Mouse (Mus musculus) CD4-positive helper T cell, adult 2 months (primary cell): ENCODE data around the gene Pappa.
A peak's percentile ranks its signal among the peaks of the same experiment; 100 is the strongest.

Experiments
- DNase-seq: peaks from one replicate; pipeline ENCODE4 v3.0.0-alpha.2; 2012; ENCODE audit warnings: low read depth, missing footprints, low spot score

Pappa gene

DNA sequence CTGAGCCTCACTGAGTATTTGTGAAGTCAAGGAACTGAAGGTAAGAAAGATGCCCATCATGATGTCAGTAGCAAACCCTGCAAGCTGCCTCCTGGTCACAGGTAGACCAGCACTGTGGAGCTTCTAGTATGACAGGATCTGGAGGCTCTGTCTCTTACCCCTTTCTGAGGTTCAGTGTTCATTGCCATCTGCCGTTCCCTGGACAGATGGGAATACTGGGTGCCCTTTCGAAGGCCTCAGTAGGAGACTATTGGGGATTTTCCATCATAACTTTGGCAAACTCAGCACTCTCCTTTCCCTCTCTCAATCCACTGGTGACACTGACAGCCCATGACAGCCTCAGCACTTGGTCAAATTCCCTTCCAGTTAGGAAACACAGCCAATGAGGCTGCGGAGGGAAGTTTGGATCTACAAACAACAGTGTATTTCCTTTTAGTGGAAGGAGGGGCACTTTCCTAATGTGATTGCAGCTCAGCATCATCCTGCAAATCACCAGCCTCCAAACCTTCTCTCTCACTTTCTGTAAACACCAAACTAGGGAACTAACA, 42.4 kb downstream of the Pappa start:
- DNase-seq = no peak

DNA sequence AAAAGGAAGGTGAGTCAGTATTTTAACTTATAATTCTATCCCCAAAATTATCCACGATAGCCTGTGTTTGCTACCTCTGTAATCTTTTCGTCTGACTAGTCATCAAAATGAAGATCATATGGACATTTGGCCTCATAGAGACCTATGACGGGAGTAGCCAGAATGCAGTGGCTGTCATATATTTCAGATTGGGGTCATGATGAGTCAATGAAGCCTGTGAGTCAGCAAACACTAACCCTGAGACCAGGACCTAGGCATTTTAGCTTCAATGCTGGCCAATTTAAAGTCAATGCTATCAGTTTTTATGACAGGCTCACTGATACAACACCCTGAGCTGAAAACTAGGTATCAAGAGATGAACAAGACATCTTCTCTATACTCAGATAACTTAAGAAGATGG, 50.5 kb downstream of the Pappa start:
- no peak for DNase-seq

DNA sequence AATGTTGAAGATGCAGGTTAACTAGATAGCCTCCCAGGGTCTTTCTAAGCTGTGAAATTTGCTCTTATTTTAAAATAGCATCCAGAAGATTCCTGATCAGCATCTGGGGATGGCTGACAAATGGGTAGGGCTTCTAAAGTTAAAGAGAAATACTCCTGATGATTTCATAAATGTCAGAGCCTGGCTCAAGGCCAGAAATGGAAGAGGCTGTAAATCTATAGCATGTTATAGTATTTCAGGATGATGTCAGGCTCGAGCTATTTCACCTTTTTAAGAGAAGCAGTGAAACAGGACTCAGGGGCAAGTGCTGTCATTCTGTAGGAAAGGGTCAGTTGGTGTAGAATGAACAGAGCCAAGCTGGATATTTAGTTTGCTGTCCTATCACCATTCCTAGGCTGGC, 54.2 kb downstream of the Pappa start:
- no peak for DNase-seq

DNA sequence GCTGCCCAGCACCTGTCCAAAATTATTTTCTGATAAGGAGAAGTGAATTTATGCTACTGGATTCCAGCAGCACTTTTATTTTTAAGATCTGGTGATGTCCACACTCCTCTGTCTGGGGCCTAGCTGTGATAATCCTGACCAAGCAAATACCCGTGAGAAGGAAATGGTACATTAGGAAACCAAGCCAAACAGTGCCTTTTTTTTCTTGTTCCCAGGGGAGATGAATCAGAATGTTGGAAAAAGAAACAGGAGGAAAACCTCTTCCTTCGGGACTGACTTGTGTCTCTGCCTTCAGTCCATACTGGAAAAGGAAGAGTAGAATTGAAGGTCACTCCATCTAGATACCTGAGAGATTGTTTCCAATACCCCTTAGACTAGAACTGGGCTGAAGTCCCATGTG, 63.3 kb downstream of the Pappa start:
- DNase-seq = no peak

DNA sequence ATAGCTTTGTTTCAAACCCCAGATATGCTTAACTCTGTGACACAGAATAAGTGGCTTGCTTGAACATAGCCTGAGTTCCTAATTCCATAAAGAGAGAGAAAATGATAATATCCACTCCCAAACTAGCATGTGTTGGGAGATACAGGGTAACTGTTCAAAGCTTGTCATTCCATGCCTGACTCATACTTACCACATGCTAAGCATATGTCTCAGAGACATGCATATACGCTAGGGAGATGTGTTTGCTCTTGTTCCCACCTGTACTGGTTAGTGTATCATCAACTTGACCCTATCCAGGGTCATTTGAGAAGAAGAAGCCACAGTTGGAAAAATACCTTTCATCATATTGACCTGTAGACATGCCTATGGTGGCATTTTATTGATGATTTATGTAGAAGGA, 63.7 kb downstream of the Pappa start:
- no peak for DNase-seq

DNA sequence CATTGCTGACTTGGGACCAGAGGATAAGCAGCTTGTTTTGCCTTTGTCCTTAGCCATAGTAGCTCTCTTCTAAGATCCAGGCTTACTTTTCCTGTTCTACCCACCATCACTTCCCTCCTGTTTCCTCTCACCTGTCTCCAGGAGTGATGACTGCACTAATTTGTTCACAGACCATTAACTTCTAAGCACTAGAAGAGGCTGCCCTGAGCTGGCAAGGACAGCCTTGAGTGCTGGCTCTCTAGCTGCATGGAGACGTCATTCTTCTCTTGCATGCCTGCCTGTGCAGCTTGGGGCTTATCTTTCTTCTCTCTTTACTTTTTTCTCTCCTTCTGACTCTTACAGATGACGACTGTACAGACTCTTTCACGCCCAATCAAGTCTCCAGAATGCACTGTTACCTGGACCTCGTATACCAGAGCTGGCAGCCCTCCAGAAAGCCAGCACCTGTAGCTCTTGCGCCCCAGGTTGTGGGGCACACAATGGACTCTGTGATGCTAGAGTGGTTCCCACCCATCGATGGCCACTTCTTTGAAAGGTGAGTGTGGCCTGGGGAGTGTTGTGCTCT, 65.0 kb downstream of the Pappa start:
- DNase-seq = no peak

DNA sequence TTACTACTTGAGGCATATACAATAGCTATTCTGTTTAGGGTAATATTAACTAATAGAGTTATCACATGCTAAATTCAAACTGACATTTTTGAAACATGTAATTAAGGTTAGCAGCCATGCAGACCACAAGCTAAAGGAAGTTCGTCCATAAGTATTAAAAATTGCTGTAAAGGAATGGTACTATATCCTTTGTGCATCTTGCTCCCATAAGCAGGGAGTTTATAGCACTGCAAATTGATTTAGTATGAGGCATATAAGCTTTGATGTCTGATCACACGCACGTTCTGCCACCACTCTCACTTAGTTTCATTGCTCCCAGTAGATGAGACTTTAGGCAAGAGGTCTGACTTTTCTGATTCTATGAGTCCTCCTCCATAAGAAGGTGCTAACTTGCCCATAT, 68.8 kb downstream of the Pappa start:
- DNase-seq = no peak

DNA sequence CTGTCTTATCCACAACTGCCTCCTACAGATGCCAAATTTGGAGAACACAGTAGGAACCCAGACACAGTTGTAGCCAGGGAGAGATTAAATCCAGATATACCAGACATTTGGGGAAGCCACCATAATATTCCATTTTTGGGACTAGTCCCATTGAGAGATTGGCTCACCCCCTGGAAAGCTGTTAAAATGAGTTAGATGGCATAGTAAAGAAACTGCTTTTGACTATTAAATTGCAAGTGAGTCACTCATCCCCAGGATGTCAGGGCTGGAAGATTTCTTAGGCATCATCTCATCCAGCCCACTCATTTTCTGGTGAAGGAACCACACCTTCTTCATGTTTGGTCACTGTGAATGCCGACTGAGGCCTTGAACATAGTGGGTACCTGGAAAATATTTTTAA, 72.0 kb downstream of the Pappa start:
- DNase-seq = no peak

DNA sequence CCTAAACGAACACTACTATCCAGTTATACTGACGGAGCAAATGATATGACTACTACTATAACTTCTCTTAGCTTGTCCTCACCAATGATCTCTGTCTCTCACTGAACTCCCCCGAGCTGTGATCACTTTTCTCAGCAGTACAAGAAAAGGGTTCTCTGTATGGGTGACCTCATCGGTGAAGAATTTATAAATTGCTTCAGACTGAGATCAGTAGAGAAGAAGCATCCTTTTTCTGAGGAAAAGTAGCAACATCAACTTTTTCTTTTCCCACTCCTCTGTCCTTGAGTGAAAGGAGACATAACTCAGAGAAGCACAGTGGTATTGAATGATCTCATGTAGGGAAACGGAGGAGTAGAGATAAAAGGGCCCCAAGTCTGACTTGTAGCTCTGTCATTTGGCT, 79.7 kb downstream of the Pappa start:
- DNase-seq = no peak

DNA sequence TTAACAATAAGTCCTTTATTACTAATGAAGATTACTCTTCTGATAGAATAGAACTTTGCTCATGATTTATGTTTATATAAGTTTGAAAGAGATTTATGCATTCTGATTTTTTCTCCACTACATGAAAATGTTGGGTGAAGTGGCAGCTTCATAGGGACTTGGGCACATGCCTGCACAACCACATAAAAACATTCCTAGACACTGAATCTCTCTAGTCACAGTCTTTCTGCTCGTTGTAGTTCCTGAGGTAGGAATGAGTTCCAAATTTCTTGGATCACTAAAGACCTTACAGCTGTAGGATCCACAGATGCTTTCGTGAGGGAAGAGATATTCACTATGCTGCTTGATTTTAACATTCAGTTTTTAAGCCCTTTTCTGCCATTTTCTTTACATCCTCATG, 81.5 kb downstream of the Pappa start:
- DNase-seq = peak; percentile 1

DNA sequence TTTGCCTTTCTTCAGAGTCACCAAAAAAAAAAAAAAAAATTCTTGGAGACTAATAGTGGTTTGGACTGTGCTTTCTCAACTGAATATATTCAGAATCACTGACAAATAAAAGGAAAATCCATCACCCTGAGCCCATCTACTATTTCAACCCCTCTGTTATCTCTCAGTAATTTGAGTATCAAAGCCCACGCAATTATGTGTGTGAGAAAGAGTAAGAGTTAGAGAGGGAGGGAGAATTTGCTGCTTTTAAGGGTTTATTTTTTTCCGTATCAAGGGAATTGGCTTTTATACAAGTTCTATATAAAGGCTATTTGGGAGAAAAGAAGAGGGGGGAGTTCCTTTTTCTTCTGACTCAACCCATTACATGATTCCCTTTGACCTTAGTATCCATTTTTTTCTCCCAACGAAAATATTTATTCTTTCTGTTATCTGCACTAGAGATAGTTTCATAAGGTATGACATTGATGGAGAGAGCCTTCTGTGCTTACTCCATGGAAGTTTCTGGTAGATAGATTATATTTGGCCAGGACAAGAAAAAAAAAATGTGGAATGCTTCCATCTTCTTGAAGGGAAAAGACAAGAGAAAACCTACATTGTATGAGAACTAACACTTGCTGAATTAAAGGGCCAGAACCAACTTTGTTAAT, 85.5 kb downstream of the Pappa start:
- DNase-seq = no peak

DNA sequence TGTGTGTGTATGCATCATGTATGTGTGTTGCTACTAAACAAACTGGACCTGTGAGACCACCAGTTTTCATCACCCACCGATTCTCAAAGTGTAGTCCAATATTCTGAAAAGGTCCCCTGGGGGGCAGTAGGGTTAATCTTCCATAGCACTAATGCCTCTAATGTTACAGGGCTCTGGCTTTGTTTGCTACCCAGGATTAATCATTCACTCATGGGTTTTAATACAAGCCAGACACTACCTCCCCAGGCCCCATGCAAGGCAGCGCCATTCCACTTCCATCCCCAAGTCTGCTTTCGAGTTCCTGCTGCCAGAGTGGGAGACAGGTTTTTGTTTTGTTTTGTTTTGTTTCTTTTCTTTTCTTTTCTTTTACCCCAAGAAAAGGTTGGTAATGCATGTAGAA, 92.7 kb downstream of the Pappa start:
- no peak for DNase-seq

DNA sequence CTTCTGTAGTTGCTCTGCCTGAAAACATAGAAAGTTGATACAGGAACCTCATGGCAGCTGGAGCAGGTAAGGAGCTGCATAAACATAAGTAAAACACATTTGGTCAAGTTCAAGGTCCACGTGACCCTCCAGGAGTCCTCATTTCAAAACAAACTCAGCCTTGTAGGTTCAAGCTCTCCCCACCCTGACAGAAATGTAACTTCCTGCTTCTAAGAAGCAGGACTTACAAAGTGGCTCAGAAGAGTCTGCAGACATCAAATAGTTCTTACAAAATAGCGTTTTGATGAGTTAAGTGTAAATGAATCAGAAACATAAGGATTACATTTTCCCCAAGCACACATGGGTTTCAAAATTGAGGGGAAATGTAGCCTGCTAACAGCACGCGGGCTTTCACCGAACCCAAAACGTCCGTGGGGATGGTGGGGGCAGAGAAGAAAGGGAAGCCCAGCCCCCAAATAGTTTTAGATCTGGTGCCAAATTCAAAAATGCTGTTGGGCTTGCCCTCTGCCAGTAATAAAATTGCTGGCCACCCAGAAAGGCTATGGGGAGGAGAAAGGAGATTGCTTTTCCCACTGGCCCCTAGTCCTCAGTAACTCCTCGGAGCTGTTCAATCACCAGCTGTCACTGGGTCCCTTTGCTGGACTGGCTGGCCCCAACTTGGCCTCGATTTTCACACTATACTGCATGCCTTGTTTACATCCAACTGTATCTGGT, 93.8 kb downstream of the Pappa start:
- no peak for DNase-seq

DNA sequence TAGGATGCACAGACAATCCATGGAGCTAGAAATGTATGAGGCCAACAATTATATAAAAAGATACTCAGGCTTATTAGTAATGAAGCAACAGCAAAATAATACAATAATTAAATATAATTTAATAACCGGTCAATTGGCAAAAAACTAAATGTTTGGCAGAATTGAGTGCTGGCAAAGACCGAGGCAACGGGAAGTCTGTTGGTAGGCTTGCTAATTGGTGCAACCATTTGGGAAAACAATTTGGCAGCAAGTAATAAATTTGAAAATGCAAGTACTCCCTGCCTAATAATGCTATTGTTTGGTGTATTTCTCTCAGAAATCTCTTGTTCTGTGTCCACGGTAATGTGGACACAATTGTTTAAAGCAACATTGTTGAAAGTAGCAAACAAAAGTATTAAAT, 99.9 kb downstream of the Pappa start:
- no peak for DNase-seq

DNA sequence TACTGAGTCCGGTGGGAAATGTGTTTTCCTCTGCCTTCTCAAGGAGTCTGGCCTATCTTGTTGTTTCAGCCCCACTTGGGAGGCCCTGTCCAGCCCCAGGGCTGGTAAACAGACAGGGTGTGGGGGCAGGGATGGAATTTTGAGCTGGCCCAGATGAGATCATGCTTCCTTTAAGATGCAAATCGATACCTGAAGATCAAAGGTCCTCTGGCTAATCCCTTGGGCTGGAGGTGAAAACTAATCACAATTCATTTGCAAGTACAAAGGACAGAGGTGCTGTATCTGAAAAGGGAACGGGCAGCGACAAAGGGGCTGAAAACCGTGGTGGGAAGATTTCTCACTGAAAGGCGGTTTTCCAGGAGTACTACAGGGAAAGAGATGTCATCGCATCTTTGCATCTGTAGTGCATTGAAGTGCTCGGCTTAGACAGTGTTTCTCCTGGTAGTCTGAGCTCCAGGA, 114.6 kb downstream of the Pappa start:
- no peak for DNase-seq

DNA sequence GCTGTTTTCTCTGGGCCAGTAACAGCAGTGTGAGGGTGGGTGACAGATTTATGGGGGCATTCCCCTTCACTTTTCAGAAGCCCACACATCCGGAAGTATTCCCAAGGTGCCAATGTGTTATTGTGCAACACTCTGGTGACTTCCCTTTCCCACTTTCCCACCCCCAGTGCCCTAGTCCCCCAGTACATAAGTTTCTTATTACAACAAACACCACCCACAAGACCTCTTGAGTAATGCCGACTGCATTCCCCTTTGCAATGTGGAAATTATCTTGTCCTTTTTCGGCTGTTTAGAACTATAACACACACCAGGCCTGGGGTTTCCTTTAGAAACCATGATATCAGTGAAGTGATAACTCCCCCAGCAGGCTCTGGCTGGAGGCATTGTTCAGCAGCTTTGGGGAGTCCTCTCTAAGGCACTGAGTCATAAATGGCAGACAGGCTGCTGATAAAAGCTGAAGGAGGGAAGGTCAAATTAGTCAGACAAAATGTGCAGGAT, 118.5 kb downstream of the Pappa start:
- DNase-seq = no peak

DNA sequence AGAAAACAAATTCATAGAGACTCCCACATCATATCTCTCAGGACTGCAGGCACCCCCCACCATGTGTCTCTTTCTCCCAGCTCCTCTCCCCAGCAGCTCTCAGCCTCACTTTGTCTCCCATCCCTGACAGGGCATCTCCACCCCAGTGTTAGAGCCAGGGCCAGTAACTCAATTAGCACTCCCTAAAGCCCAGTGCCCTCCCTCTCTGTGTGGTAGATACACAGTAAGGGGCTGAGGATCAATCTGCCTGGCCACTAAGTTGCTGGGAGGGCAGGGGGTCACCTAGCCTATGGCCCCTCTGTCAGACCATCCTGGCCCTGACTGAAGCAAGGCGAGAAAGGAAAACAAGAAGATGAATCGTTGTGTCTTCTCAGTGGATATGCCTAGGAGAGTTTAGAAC, 119.3 kb downstream of the Pappa start:
- no peak for DNase-seq

DNA sequence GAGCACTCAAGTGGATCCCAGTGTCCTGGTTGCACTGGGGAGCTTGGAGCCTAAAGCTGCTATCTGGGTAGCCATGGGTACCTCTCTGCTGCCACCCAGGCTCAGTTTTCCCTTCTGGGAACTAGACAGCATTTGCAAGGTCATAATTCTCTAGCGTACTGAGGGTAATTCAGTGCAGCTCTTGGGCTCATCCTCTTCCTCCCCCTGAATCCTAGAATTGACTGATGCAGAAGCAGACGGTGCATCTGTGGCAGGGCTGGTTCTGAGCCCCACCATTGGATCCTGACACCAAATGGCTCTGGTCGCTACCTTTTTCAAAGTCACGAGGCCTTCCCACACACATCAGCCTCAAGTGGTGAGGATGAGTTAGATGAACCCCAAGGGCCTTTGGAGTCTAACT, 121.0 kb downstream of the Pappa start:
- no peak for DNase-seq

DNA sequence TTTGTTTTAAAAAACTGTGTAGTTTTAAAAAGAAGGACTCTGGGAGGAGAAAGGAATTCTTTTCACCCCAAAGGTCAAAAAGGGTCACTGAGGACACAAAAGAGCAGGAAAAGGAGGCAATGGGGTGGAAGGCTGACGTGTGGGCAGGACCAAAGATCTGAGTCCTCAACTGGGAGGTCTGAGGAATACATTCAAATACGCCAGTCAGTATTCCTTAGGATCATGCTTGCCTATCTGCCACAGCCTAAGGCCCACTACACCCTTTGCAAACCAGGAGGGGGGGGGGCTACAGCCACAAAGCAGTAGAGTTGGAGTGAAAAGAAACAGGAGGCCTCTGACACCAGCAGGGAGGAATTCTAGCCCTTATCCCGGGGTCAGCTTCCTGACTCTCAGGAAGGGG, 121.5 kb downstream of the Pappa start:
- no peak for DNase-seq

DNA sequence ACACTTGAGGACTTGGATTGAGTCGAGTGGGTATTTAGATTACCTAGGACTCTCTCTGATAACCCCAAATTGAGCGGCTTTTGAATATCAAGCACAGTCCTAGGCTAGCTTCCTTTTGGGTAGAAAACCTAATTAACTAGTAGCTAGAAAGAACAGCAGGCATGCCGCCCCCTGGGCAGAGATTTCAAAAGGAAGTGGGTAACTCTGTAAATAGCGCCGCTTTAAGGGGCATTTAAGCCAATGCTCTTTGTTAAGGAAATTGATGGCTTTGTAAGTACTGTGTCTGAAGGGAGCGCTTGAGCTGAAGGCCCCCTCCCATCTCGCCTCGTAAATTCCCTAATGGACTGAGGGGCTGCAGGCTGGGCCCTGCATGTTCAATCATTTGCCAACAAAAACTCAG, 128.2 kb downstream of the Pappa start:
- DNase-seq = no peak

DNA sequence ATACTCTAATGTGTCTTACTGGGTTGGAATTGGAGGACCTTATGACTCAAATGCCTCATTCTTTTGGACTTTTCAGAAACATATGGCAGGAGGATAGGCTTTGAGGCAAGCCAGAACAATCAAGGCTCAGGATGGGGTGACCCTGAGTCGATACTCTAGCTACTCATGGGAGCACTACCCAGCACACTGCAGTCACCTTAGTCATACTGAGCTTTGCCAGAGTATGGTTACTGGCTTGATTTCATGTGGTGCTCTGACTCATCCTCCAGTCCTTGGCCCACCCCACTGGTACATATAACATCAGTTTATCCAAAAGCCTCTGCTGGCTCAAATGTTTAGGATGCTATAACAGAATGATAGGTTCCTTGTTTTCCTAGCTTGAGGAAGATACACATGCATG, 130.1 kb downstream of the Pappa start:
- DNase-seq = no peak

DNA sequence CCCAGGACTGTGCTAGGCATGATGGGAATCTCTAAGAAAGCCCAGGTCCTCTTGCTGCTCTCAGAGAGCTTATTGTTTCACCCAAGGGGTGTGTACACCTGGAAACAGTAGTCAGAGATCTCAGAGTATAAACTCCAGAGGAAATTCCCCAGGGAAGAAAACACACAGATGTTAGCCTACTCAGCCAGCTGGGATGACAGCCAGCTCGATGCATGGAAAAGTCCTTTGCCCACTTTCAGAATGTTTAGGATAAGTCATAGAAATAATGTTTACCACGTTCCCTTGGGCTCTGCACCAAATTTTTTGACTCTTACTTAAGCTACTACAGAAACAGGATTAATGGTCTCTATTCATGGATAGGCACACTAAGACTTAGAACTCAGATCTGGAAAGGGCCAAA, 143.1 kb downstream of the Pappa start:
- no peak for DNase-seq

DNA sequence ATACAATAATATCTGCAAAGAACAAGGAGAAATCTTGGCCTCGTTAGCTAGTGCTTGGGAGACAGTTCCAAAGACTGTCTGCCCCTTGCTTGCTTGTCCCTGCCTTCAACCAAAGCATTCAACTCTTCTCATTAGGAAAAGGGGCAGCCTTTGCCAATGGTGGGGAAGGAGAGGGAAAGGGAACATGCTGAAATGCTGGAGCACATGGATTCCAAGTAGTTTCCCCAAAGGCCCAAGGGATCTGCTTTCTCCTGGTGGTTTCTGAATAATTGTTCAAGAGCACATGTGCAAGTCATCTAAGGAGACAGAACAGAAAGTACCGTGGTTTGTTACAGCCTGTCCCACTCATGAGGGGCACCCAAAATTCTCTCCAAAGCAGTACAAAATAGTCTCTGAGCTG, 146.0 kb downstream of the Pappa start:
- no peak for DNase-seq
